Mouse (Mus musculus): ENCODE results near the gene Itgax.
A peak's percentile ranks its signal among the peaks of the same experiment; 100 is the strongest.

Gene Itgax

GRCm38 (mm10) chr7:128128741-128129720 is at the start of gene Itgax:
Gene Itgax, plus strand, starts transcription at chr7:128129547.
- no peak for DNase-seq (ENCODE audit: low spot score in 2 of 2)

DNA sequence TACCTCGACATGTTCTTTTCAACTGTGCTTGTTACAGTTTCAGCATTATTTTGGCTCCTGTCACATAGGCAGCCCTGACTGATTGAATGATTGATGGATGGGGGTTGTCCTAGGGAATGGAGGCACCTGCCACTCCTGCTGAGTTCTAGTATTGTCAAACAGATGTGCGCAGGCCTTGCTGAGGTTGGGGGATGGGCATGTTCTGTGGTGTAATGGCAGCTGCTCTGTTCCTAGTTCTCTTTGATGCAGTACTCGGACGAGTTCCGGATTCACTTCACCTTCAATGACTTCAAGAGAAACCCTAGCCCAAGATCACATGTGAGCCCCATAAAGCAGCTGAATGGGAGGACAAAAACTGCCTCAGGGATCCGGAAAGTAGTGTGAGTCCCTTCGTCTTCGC is 49.3 kb upstream of the Itgax start:
- no peak for DNase-seq (ENCODE audit: low spot score in 2 of 2)

DNA sequence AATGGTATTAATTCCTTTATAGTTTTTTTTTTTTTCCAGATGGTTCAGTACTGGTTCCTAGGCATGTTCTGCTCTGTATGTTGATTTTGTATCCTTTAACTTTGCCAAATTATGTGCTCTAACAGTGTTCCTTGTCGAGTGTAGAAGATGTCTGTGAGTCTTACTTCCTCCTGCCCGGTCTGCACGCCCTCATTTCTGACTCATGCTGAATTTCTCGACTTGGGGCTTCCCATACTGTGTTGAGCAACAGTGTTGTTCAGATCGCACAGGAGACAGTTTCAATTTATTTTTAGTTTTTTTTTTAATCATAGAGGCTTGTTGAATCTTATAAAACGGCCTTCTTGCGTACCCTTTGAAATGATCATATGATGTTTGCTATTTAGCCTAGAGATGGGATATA is 40.2 kb upstream of the Itgax start:
- peak in 1 of 2 experiments; percentile 18 for DNase-seq (ENCODE audit: low spot score in 2 of 2)

DNA sequence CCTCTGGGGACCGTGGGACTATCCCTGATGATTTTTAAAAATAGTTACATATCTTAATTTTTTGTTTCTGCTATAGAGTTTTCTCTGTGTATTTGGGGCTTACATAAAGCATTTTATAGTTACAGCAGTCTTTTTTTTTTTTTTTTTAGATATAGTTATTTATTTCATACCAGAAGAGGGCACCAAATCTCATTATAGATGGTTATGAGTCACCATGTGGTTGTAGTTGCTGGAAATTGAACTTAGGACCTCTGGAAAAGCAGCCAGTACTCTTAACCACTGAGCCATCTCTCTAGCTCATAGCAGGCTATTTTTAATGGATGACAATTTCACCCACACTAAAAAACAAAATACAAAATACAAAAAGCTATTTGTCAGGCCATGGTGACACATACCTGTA is 31.2 kb upstream of the Itgax start:
- DNase-seq (ENCODE audit: low spot score in 2 of 2): no peak

- no peak for DNase-seq (ENCODE audit: low spot score in 2 of 2)
Observed at GRCm38 (mm10) chr7:128100742-128101357, 28.5 kb upstream of the Itgax start.

GRCm38 (mm10) chr7:128105246-128105645 is 24.1 kb upstream of the Itgax start:
- no peak for DNase-seq (ENCODE audit: low spot score in 2 of 2)

DNA sequence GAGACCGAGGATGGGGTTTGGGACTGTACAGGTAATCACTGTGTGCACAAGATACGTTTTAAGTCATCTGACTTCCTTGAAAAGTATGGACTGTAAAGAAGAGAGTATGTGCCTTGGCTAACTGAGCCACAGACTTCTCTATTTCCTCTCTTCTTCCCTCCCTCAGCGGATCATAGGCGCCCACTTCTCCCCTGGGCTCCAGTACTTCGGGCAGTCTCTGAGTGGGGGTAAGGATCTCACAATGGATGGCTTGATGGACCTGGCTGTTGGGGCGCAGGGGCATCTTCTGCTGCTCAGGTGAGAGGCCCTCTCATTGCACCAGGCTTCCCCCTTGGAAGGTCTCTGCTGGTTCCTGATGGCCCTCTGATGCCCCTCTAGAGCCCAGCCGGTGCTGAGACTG is 21.9 kb upstream of the Itgax start:
- DNase-seq (ENCODE audit: low spot score in 2 of 2): no peak

- DNase-seq (ENCODE audit: low spot score in 2 of 2): no peak
Observed at GRCm38 (mm10) chr7:128110314-128110713, 19.0 kb upstream of the Itgax start.

GRCm38 (mm10) chr7:128112131-128112530 is 17.2 kb upstream of the Itgax start:
- DNase-seq (ENCODE audit: low spot score in 2 of 2): no peak

- DNase-seq (ENCODE audit: low spot score in 2 of 2): no peak
Observed at GRCm38 (mm10) chr7:128114371-128115105, 14.8 kb upstream of the Itgax start.

- DNase-seq (ENCODE audit: low spot score in 2 of 2): no peak
Observed at GRCm38 (mm10) chr7:128115211-128115958, 14.0 kb upstream of the Itgax start.

DNA sequence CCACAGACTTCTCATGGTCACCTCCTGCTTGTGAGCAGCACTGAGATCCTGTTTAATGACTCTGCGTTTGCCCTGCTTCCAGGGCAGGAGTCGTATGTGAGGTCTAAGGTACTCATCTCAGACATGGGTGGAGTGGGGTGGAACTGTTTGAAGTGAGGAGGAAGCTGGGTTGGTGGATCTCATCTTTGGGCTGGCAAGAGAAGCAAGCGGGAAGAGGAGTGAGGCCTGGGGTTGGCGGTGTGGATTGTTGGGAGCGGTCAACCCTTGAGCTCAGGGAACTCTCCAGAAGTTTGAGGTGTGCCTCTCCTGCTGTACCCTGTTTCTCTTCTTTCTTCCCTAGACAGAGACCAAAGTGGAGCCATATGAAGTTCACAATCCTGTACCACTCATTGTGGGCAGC is 13.0 kb upstream of the Itgax start:
- DNase-seq (ENCODE audit: low spot score in 2 of 2): no peak

DNA sequence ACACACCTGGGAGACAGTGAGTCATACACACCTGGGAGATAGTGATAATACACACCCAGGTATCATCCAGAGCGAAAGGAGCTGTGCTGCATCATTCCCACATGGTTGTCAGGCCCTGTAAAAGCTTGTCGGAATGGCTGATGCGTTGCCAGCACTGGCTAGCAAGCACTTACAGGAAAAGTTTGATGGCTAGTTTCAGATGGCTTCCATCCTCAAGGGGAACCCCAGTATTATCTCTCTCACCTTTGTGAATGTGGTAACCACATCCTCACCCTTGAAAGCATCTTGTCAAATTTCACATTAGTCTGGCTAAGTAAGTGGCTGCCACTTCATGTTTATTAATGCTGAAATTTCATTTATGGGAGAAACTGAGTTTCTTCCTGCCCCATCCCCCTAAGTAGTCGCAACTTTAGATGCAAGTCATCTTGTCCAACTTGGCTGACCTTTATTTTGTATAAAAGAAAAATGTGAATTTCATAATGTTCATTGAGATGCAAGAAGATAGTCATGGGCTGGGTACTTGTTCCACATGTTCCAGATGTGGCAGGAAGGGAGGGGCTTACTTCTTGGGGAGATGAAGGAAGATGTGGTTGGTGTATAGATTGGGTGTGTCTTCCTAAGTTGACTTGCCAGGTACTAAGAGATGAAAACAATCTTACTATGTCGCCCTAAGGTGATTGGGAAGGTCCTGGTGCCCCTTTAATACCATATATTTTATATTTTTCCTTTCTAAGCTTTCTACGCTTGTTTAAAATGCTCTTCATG is 9.4 kb upstream of the Itgax start:
- DNase-seq (ENCODE audit: low spot score in 2 of 2): no peak

DNA sequence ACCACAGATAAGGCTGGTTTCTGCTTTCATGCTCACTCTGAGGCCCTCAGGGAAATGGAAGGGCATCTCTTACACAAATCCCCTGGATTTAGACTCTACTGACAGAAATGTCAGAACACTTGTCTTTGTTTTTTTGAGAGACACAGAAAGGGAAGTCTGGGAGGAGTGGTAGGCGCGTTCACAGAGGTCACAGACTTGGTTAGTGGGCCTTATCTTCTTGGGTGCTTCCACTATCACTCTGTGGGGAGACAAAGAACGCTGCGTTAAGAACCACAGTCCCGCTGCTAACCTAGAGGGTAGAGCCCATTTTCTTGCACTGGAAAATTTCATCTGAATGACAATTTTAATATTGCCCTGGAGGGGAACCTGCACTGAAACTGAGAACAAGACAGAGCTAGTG is 2.8 kb downstream of the Itgax start:
- no peak for DNase-seq (ENCODE audit: low spot score in 2 of 2)

DNA sequence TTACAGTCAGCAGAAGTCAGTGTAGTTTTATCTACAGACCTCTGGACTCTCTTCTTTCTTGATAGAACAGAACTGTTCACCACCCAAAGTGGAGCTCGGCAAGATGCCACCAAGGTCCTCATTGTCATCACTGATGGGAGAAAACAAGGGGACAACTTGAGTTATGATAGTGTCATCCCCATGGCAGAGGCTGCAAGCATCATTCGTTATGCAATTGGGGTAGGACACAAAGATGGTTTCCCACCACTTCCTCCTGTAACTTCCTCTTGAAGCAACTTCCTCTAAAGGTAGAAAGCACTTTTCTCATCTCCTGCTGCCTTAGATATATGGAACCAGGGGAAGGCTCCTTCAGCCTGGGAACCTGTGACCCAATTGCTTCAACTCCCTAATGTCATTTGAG is 4.2 kb downstream of the Itgax start:
- no peak for DNase-seq (ENCODE audit: low spot score in 2 of 2)

- no peak for DNase-seq (ENCODE audit: low spot score in 2 of 2)
Observed at GRCm38 (mm10) chr7:128136927-128137326, 7.6 kb downstream of the Itgax start.

DNA sequence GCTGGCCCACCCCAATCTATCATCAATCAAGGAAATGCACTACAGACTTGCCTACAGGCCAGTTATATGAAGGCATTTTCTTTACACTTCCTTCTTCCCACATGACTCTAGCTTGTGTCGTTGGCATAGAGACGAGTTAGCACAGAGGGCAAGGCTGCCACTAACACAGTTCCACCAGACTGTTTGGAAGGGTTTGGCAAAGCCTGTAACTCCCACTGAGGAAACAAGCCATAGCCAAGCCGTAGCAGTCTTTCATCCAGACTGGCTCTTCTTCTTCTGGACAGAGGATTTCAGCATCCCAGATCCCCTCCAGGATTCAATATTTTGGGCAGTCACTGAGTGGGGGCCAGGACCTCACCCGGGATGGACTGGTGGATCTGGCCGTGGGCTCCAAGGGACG is 10.3 kb downstream of the Itgax start:
- no peak for DNase-seq (ENCODE audit: low spot score in 2 of 2)

DNA sequence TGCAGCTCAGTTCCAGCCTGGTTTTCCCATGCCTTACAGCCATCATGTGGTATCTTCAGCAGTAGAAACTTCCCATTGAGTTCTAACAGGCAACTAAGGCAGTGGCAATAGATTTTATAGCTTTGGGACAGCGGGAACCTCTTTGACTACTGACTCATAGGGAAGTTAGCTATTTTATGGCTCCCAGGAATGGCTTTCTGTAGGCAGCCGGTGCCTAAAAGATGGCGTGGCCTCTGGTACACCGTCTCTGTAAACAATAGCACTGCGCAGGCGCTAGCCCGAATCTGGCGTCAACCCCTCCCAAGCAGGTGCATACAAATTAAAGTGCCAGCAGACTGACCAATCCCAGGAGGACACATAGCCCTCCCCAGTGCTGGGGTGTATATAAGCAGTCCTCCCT is 21.6 kb downstream of the Itgax start:
- no peak for DNase-seq (ENCODE audit: low spot score in 2 of 2)

- no peak for DNase-seq (ENCODE audit: low spot score in 2 of 2)
Observed at GRCm38 (mm10) chr7:128154076-128154475, 24.7 kb downstream of the Itgax start, which contains the start of gene Itgad. Gene Itgad, plus strand, starts transcription at chr7:128154376.

GRCm38 (mm10) chr7:128154924-128155323 is 25.6 kb downstream of the Itgax start:
- no peak for DNase-seq (ENCODE audit: low spot score in 2 of 2)
